Mouse (Mus musculus) liver, embryonic 15.5 days (tissue): ENCODE measurements around the gene Plxna4. TPM values are rescaled to one million over a fixed set of nuclear protein-coding genes. Genes with fewer than 3 reads are reported as not detected.

Experiments used
- ATAC-seq: fragments of 200-750 bp; cut with Nextera tagmentation; 2 replicates; pipeline ENCODE4 v1.8.0; 2017; ENCODE audit warnings: moderate number of reproducible peaks, mild to moderate bottlenecking, moderate library complexity; ENCODE audit not compliant: insufficient read depth
- H3K27ac ChIP-seq: fragments of 300-500 bp; sonication (generic); replicated peaks from 2 replicates; pipeline ENCODE4 v1.5.1; 2015; ENCODE audit warnings: mild to moderate bottlenecking, inconsistent platforms
- H3K27me3 ChIP-seq: fragments of 300-500 bp; sonication (generic); 2 replicates; pipeline ENCODE4 v1.6.1; 2015; ENCODE audit warnings: mild to moderate bottlenecking, inconsistent platforms
- H3K36me3 ChIP-seq: fragments of 300-500 bp; sonication (generic); replicated peaks from 2 replicates; pipeline ENCODE4 v1.6.1; 2015; ENCODE audit warnings: moderate library complexity, mild to moderate bottlenecking, inconsistent platforms
- H3K4me1 ChIP-seq: fragments of 300-500 bp; sonication (generic); replicated peaks from 2 replicates; pipeline ENCODE4 v1.6.1; 2015; ENCODE audit warnings: inconsistent platforms
- H3K4me2 ChIP-seq: fragments of 300-500 bp; sonication (generic); 2 replicates; pipeline ENCODE4 v1.6.1; 2015; ENCODE audit warnings: moderate library complexity, mild to moderate bottlenecking, inconsistent platforms
- H3K4me3 ChIP-seq: fragments of 300-500 bp; sonication (generic); replicated peaks from 2 replicates; pipeline ENCODE4 v1.5.1; 2015; ENCODE audit warnings: mild to moderate bottlenecking, inconsistent platforms
- H3K9ac ChIP-seq: fragments of 300-500 bp; sonication (generic); 2 replicates; pipeline ENCODE4 v1.6.1; 2015; ENCODE audit warnings: moderate library complexity, mild to moderate bottlenecking, inconsistent platforms
- H3K9me3 ChIP-seq: fragments of 300-500 bp; sonication (generic); replicated peaks from 2 replicates; pipeline ENCODE4 v1.6.1; 2016; ENCODE audit warnings: inconsistent platforms
- WGBS: fragments of 180-500 bp; shearing (Covaris S2); methylation state at CpG from one replicate; pipeline ENCODE4 v1.1.7; 2015; ENCODE audit warnings: mixed read lengths; ENCODE audit not compliant: insufficient replicate concordance; 5-methylcytosine and 5-hydroxymethylcytosine counted together
- polyA plus RNA-seq: library from polyadenylated mRNA; unstranded; fragments of >200 nt; fragmentation: Nextera tagmentation; extraction: Ambion mirVana; gene quantifications from 2 replicates; pipeline ENCODE4 v1.2.1, GENCODE M21; 2015

Plxna4 gene
- polyA plus RNA-seq, 1 experiment from 2014 or later, result 0.26 TPM

DNA sequence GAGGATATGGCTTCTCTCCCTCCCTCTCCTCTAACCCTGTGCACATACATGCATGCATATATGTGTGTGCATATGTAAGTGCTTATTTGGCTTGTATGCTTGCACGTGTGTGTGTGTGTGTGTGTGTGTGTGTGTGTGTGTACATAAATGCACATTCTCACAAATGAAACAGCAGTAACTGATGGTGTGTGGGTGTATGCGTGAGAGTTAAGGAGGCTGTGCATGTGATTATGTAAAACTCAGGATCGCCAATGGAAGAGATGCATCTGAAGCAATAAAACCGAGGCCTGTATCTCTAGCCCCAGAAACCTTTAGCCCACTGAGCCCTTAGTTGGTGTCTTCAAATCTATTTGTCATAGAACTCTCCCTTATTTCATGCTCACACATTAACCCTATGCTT, 141.7 kb downstream of the Plxna4 start:
- no peak overlapping the region for H3K9ac ChIP-seq
- no peak overlapping the region for H3K27ac ChIP-seq
- 45% methylated on average over 4 of the region's 4 CpGs for WGBS
- no peak overlapping the region for H3K4me2 ChIP-seq
- no peak for ATAC-seq
- H3K9me3 ChIP-seq, result no peaks in the 10 kb centered on the region
- H3K36me3 ChIP-seq, result no peaks in the 10 kb centered on the region
- no peaks in the 10 kb centered on the region for H3K27me3 ChIP-seq
- no peak overlapping the region for H3K4me3 ChIP-seq
- H3K4me1 ChIP-seq, result no peaks in the 10 kb centered on the region

DNA sequence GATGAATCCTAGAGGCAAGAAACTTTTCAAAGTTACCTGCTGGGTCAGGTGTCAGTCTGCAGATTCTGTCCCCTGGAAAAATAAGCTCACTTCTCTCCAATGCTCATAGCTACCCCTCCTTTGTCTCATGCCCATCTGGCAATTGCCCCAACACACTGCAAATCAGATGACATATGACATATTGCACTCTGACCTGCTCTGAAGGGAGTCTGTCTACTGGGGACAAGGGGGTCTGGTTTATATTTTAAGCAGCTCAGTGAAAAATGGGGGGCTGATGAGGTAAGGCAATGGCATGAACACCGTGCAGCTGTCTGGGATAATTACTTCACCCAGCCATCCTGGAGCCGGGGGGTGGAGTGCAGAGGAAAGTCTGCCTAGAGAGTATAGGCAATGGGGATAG, 142.7 kb downstream of the Plxna4 start:
- no peaks in the 10 kb centered on the region for H3K27me3 ChIP-seq
- no peak overlapping the region for H3K27ac ChIP-seq
- no peaks in the 10 kb centered on the region for H3K36me3 ChIP-seq
- no peak for ATAC-seq
- 53% methylated on average over 2 of the region's 2 CpGs for WGBS
- no peaks in the 10 kb centered on the region for H3K9me3 ChIP-seq
- H3K4me3 ChIP-seq, result no peak overlapping the region
- H3K9ac ChIP-seq, result no peak overlapping the region
- H3K4me2 ChIP-seq, result no peak overlapping the region
- H3K4me1 ChIP-seq, result no peaks in the 10 kb centered on the region

DNA sequence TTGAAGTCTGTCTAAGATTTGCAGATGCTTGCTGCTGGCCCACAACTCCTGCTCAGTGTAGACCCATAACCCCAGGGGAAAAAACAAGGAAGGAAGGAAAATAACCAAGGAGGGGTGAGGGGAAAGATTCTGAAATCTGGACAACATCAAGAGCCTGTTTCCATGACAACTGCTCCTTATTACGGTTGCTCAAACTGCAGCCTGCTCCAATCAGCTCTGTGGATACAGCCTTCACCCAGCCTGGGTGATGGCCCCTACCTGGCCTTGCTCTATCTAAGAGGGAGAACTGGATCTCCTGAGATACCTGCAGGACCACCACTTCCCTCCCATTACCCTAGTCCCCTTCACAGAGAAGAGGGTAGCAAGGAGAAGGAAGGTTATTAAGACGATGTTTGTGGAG, 143.6 kb downstream of the Plxna4 start:
- WGBS, result 61% methylated on average over 2 of the region's 2 CpGs

DNA sequence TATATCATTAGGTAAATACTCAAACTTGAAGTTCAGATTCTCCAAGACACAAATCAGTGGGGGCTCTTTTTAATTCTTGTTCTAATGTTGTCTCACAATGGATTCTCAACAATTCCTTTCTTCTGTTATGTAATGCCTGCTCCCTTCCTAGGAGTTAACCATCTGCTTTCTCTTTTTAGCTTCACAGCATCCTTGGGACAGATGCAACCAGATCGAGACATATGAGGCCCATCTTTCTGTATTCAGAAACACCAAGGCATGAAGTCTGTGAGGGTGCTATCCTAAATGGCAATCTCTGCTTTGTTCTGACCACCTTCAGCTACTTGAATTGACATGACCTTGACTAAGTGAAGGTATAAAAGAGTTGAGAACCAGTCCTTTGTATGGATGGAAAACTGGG, 144.3 kb downstream of the Plxna4 start:
- no peak overlapping the region for H3K9ac ChIP-seq
- no peak overlapping the region for H3K27ac ChIP-seq
- H3K36me3 ChIP-seq, result no peaks in the 10 kb centered on the region
- no peaks in the 10 kb centered on the region for H3K9me3 ChIP-seq
- no peaks in the 10 kb centered on the region for H3K27me3 ChIP-seq
- 45% methylated on average over 1 of the region's 1 CpGs for WGBS
- H3K4me2 ChIP-seq, result no peak overlapping the region
- H3K4me1 ChIP-seq, result no peaks in the 10 kb centered on the region
- ATAC-seq, result no peak
- no peak overlapping the region for H3K4me3 ChIP-seq

More for the DNA sequence above, 143.6 kb downstream of the Plxna4 start:
- no peaks in the 10 kb centered on the region for H3K36me3 ChIP-seq
- H3K27ac ChIP-seq, result no peak overlapping the region
- H3K4me3 ChIP-seq, result no peak overlapping the region
- no peak overlapping the region for H3K4me2 ChIP-seq
- no peaks in the 10 kb centered on the region for H3K4me1 ChIP-seq
- H3K9ac ChIP-seq, result no peak overlapping the region
- no peaks in the 10 kb centered on the region for H3K27me3 ChIP-seq
- no peaks in the 10 kb centered on the region for H3K9me3 ChIP-seq
- ATAC-seq, result no peak

DNA sequence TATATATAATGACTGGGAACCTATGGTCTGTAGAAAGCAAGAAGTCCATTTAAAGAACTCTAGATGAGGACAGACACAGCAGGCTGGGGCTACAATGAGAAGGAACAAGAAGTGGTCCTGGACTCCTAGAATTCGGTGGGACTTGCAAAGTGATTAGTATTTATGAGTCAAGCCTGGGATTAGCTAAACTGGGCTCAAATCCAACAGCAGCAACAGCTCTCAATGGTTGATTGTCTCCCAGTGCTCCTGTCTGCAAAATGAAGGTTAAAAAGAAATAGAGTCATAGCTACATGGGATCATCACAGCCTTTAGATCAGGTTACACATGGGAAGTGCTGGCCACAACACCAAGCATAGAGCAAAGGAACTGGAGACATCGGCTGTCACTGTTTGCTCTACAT, 148.6 kb downstream of the Plxna4 start:
- ATAC-seq, result no peak
- 61% methylated on average over 2 of the region's 2 CpGs for WGBS
- H3K36me3 ChIP-seq, result no peaks in the 10 kb centered on the region
- no peaks in the 10 kb centered on the region for H3K27me3 ChIP-seq
- no peak overlapping the region for H3K4me3 ChIP-seq
- H3K9me3 ChIP-seq, result no peaks in the 10 kb centered on the region
- no peaks in the 10 kb centered on the region for H3K4me1 ChIP-seq
- no peak overlapping the region for H3K27ac ChIP-seq
- H3K4me2 ChIP-seq, result no peak overlapping the region
- H3K9ac ChIP-seq, result no peak overlapping the region

DNA sequence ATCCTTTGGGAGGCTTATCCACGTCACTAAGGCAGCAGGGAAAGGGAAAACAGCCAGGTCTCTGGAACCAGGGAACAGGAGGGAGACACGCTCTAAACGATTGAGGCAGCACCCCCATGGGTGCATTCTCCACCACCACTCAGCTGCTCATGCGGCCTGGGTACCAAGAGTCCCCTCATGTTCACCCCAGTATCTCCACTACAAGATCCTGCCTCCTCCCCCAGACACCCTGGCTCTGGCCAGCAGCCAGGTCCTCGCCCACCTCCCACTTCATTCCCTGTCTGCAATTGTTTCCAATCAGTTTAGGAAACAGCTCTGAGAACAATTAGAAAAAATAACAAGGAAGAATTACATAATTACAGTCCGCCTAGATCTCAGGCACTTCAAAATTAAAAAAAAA, 150.8 kb downstream of the Plxna4 start:
- no peak overlapping the region for H3K9ac ChIP-seq
- H3K4me1 ChIP-seq, result no peaks in the 10 kb centered on the region
- 53% methylated on average over 6 of the region's 6 CpGs for WGBS
- H3K27me3 ChIP-seq, result no peaks in the 10 kb centered on the region
- no peak overlapping the region for H3K4me2 ChIP-seq
- no peak overlapping the region for H3K4me3 ChIP-seq
- no peaks in the 10 kb centered on the region for H3K36me3 ChIP-seq
- H3K27ac ChIP-seq, result no peak overlapping the region
- no peak for ATAC-seq
- no peaks in the 10 kb centered on the region for H3K9me3 ChIP-seq

DNA sequence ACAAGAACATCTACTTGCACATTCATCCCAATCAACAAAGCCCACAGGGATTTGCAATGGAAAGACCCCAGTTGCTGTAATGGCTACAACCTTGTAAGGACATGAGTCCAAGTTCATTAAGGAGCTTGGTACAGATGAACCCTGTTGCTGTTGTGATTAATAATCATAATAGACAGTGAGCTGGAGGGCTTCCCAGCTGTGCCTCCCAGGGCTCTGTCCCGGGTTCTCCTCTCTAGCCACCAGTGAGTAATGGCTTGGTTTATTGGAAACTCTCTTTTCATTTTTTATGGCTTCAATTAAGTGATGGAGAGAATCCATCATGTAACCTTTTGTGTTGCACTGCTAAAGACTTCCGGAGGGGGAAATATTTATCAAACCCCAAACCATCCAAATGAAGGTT, 164.9 kb downstream of the Plxna4 start:
- no peak overlapping the region for H3K9ac ChIP-seq
- no peak for ATAC-seq
- no peaks in the 10 kb centered on the region for H3K9me3 ChIP-seq
- no peaks in the 10 kb centered on the region for H3K36me3 ChIP-seq
- no peak overlapping the region for H3K4me2 ChIP-seq
- 68% methylated on average over 2 of the region's 2 CpGs for whole genome bisulfite sequencing
- no peaks in the 10 kb centered on the region for H3K27me3 ChIP-seq
- no peak overlapping the region for H3K4me3 ChIP-seq
- no peaks in the 10 kb centered on the region for H3K4me1 ChIP-seq
- H3K27ac ChIP-seq, result no peak overlapping the region

DNA sequence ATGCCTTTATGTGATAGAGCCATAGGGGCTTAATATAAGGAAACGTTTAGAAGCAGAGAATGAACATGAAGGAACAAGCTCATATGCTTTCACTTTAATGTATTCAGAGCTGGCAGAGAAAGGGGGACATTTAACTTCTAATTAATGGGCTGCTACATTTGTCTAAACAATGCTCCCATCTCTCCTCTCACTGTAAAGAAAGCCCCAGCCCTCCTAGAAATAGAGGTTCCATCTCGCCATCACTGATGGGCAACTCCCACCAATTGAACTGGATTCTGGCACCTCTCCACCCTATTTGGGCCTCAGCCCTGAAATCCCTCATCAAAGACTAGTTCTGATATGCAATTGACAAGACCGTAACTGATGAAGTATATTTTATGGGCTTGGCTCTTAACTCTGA, 167.4 kb downstream of the Plxna4 start:
- no peaks in the 10 kb centered on the region for H3K9me3 ChIP-seq
- no peak overlapping the region for H3K4me3 ChIP-seq
- H3K4me2 ChIP-seq, result no peak overlapping the region
- H3K27ac ChIP-seq, result no peak overlapping the region
- WGBS, result 59% methylated on average over 3 of the region's 3 CpGs
- no peaks in the 10 kb centered on the region for H3K4me1 ChIP-seq
- ATAC-seq, result no peak
- no peaks in the 10 kb centered on the region for H3K27me3 ChIP-seq
- H3K9ac ChIP-seq, result no peak overlapping the region
- no peaks in the 10 kb centered on the region for H3K36me3 ChIP-seq

DNA sequence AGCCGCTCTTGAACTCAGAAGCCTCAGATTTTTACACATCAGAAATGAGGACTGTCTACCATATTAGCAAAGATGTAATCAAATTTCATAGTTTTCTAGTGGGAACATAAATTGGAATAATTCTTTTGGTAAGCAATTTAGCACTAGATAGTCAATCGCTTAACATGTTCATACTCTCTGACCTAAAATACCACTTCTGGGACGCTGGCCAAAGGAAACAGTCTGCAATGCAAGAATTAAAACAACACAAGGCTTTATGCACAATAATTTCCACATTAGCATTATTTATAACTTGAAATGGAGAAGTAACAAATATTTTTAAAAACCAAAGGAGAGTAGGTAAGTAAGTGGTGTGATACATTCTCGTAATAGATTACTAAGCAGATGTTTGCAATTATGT, 170.6 kb downstream of the Plxna4 start:
- Histone ChIP-seq H3K9ac (no peak overlapping the region), H3K4me1 (no peaks in the 10 kb centered on the region), H3K27ac (no peak overlapping the region), H3K4me2 (no peak overlapping the region), H3K9me3 (no peaks in the 10 kb centered on the region), H3K4me3 (no peak overlapping the region), H3K27me3 (no peaks in the 10 kb centered on the region), H3K36me3 (no peaks in the 10 kb centered on the region)
- WGBS, result 71% methylated on average over 4 of the region's 4 CpGs
- ATAC-seq, result no peak

DNA sequence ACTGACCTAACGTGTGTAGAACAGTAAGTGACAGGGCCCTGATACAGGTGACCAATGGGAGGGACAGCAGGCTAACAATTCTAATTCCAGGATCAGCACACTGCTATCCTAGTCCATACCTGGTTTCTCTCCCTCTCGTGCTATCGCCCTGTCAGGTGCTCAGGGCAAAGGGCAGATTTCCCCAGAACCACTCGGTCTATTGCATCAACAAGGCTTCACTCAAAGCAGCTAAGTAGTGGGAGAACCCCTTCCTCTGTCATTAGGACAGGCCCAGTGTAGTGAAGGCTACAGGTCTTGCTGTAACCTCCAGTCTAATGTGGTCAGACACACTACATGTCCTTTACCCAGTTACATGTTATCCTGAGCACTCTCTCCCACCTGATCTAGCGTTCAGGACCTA, 176.7 kb downstream of the Plxna4 start:
- peak; percentile 73; the same call in 1 of the 2 replicates for ATAC-seq
- Histone ChIP-seq H3K36me3 (no peaks in the 10 kb centered on the region), H3K4me3 (no peak overlapping the region), H3K9ac (no peak overlapping the region), H3K4me1 (no peaks in the 10 kb centered on the region), H3K27ac (no peak overlapping the region), H3K27me3 (no peaks in the 10 kb centered on the region), H3K4me2 (no peak overlapping the region), H3K9me3 (no peaks in the 10 kb centered on the region)
- WGBS, result 52% methylated on average over 5 of the region's 5 CpGs

DNA sequence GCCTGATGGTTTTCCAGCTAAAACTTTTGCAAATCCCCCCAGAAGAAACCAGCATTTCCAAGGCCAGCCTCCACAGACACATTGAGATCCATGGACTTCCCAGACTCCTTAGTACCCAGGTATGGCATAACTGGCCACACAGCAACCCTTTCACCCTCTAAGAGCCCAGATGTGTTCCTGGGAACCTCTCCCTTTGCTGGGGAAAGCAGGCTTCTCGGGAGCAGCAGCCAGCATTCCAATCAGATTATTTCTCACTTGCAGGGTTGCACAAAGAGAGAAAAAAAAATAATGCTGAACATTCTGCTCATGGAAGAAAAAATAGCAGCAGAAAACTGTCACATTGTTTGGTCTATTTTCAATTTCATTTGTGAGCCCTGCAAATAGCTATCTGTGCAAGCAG, 178.4 kb downstream of the Plxna4 start:
- Histone ChIP-seq H3K4me2 (no peak overlapping the region), H3K27ac (no peak overlapping the region), H3K9me3 (no peaks in the 10 kb centered on the region), H3K9ac (no peak overlapping the region), H3K4me3 (no peak overlapping the region), H3K27me3 (no peaks in the 10 kb centered on the region), H3K36me3 (no peaks in the 10 kb centered on the region), H3K4me1 (no peaks in the 10 kb centered on the region)
- WGBS, result 40% methylated on average over 1 of the region's 1 CpGs
- ATAC-seq, result no peak

DNA sequence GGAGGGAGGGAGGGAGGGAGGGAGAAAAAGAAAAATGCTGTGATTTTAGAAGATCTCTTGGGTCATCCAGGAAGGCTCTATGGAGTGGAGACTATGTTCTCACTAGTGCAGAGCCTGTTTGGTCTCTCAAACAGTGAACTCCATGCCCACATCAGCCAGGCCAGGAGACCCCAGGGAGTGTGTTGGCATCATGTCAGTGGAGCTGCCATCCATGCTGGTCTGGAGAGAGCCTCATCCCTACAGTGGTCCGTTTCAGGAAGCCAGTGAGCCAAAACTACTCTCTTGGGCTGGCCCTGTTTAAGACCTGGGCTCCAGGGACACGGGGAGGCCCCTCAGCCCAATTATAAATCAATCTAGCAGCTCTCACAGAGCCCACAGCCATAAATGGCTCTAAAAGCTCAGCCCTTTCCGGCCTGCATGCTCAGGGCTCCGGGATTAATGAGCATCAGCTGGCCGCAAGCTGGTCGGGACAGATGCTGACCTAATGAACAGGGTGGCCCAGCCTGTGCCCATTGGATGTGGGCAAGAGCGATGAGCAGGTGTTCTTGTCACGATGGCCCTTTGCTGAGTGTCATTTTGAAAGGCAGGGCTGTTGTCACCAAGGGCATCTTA, 180.3 kb downstream of the Plxna4 start:
- no peak overlapping the region for H3K4me3 ChIP-seq
- H3K36me3 ChIP-seq, result no peaks in the 10 kb centered on the region
- no peak for ATAC-seq
- no peak overlapping the region for H3K27ac ChIP-seq
- no peak overlapping the region for H3K9ac ChIP-seq
- 44% methylated on average over 8 of the region's 8 CpGs for WGBS
- H3K27me3 ChIP-seq, result no peaks in the 10 kb centered on the region
- no peaks in the 10 kb centered on the region for H3K4me1 ChIP-seq
- H3K9me3 ChIP-seq, result no peaks in the 10 kb centered on the region
- H3K4me2 ChIP-seq, result no peak overlapping the region
